ENCODE assay signal across 8 mouse cellular contexts in the genomic region with DNA sequence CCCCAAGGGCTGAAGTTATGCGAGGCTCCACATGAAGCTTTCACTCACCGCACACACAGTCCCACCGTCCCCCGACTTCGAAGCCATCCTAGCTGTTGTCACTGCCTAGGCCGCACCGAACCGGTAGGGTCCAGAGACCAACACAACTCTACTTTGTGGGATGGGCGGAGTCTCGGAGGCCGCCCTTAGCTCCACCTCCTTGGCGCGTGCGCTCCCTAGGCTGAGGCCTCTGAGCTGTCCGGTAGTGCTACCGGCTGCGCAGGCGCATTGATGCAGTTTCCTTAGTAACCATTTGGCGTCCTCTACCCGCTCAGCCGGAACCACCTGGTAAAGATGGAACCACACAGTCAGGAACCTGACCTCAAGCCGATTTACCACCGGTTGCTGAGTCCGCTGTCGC. TPM values are rescaled to one million over a fixed set of nuclear protein-coding genes. Genes with fewer than 3 reads are reported as not detected.
A peak's percentile ranks its signal among the peaks of the same experiment; 100 is the strongest.
DNase-seq lines count a peak whose midpoint lies in the region; ATAC-seq and TF ChIP-seq lines count a peak whose summit lies in the region.

A gene (minus strand): TSS at position 184 of the 400 bp plus-strand sequence.
A gene (plus strand): TSS at position 218 of the 400 bp plus-strand sequence.

- DNase-seq in 3134 (ENCODE audit: extremely low read depth, insufficient read length, low spot score), result peak; percentile 88
- DNase-seq in adrenal gland, postnatal 36 days, result peak; percentile 99
- peak; percentile 97 for DNase-seq in heart, adult 8-10 months (ENCODE audit: low spot score)
- DNase-seq in kidney, adult 9 months, result peak; percentile 99
- peak; percentile 98 for DNase-seq in limb, embryonic 14.5 days (ENCODE audit: low spot score)
- peak; percentile 97 for DNase-seq in midbrain, postnatal 0 days (ENCODE audit: low spot score)
- DNase-seq in spleen, postnatal 14 days (ENCODE audit: low spot score in 2 of 2), result peak; percentile 90 to 91

- TF ChIP-seq POLR2A in limb, embryonic 14.5 days (IDR thresholded peaks at IDR 0.05; ENCODE audit: borderline replicate concordance, extremely low read depth, insufficient read depth, insufficient read length), result peak; percentile 37; the same call in 1 of the 2 replicates

- H3K27me3 ChIP-seq in embryonic facial prominence, embryonic 13.5 days, result peaks cover 35% of the 10 kb centered on the region
- H3K27me3 ChIP-seq in limb, embryonic 14.5 days (ENCODE audit: control insufficient read depth, insufficient read depth, low read length), result peaks cover 15% of the 10 kb centered on the region
- peaks cover 18% of the 10 kb centered on the region for H3K27me3 ChIP-seq in midbrain, postnatal 0 days (ENCODE audit: insufficient read depth, low read length)

- H3K36me3 ChIP-seq in embryonic facial prominence, embryonic 13.5 days, result no peaks in the 10 kb centered on the region; the same call in 1 of the 2 replicates
- no peaks in the 10 kb centered on the region; the same call in 1 of the 2 replicates for H3K36me3 ChIP-seq in limb, embryonic 14.5 days (ENCODE audit: control insufficient read depth, insufficient read depth, low read length)
- H3K36me3 ChIP-seq in midbrain, postnatal 0 days (ENCODE audit: insufficient read depth, low read length), result no peaks in the 10 kb centered on the region

- H3K4me1 ChIP-seq in embryonic facial prominence, embryonic 13.5 days, result peaks cover 17% of the 10 kb centered on the region
- H3K4me1 ChIP-seq in limb, embryonic 14.5 days (ENCODE audit: control insufficient read depth, insufficient read depth, low read length), result peaks cover 10% of the 10 kb centered on the region
- H3K4me1 ChIP-seq in midbrain, postnatal 0 days (ENCODE audit: insufficient read depth, low read length), result peaks cover 10% of the 10 kb centered on the region

- H3K9me3 ChIP-seq in embryonic facial prominence, embryonic 13.5 days, result no peaks in the 10 kb centered on the region
- no peaks in the 10 kb centered on the region for H3K9me3 ChIP-seq in limb, embryonic 14.5 days (ENCODE audit: control insufficient read depth, low read length)
- no peaks in the 10 kb centered on the region for H3K9me3 ChIP-seq in midbrain, postnatal 0 days (ENCODE audit: low read length)

- 0 out of 2 replicates have a peak within 1 kb of the TSS, but pooled peaks have one; percentile 12 for H3K27ac ChIP-seq in embryonic facial prominence, embryonic 13.5 days
- no peak within 1 kb of the TSS for H3K27ac ChIP-seq in limb, embryonic 14.5 days (replicated peaks; ENCODE audit: low read depth, low read length)
- peak within 1 kb of the TSS; percentile 38; the same call in 1 of the 2 replicates for H3K27ac ChIP-seq in midbrain, postnatal 0 days (ENCODE audit: low read depth, low read length)

- peak; percentile 95 for ATAC-seq in embryonic facial prominence, embryonic 13.5 days (ENCODE audit: insufficient number of reproducible peaks, insufficient read depth, low FRiP score, low TSS enrichment, low read depth)
- peak; percentile 99 for ATAC-seq in limb, embryonic 14.5 days (ENCODE audit: low FRiP score, low read depth)
- ATAC-seq in midbrain, postnatal 0 days (ENCODE audit: low FRiP score), result peak; percentile 96

- no peak for TF ChIP-seq CTCF in midbrain, postnatal 0 days (IDR thresholded peaks at IDR 0.05)

- peak within 1 kb of the TSS; percentile 94 for H3K4me2 ChIP-seq in embryonic facial prominence, embryonic 13.5 days
- peak within 1 kb of the TSS; percentile 95 for H3K4me2 ChIP-seq in limb, embryonic 14.5 days (replicated peaks; ENCODE audit: low read depth, low read length, severe bottlenecking)
- peak within 1 kb of the TSS; percentile 96 for H3K4me2 ChIP-seq in midbrain, postnatal 0 days (ENCODE audit: low read depth, low read length, poor library complexity, severe bottlenecking)

- peak within 1 kb of the TSS; percentile 87 for H3K9ac ChIP-seq in embryonic facial prominence, embryonic 13.5 days
- peak within 1 kb of the TSS; percentile 73 for H3K9ac ChIP-seq in limb, embryonic 14.5 days (ENCODE audit: low read depth, low read length, severe bottlenecking)
- peak within 1 kb of the TSS; percentile 64 for H3K9ac ChIP-seq in midbrain, postnatal 0 days (replicated peaks; ENCODE audit: low read length, poor library complexity, severe bottlenecking)

- H3K4me3 ChIP-seq in embryonic facial prominence, embryonic 13.5 days, result peak within 1 kb of the TSS; percentile 68
- H3K4me3 ChIP-seq in limb, embryonic 14.5 days (replicated peaks; ENCODE audit: low read length), result peak within 1 kb of the TSS; percentile 58
- H3K4me3 ChIP-seq in midbrain, postnatal 0 days (ENCODE audit: low read depth, low read length), result peak within 1 kb of the TSS; percentile 63

- under 1% methylated on average over 25 of the region's 25 CpGs for WGBS in embryonic facial prominence, embryonic 13.5 days
- under 1% methylated on average over 25 of the region's 25 CpGs for WGBS in limb, embryonic 14.5 days
- WGBS in midbrain, postnatal 0 days, result 1% methylated on average over 25 of the region's 25 CpGs

RNA-seq across cellular contexts. Expression of the first gene that starts in this region (rescaled TPM):
- 100 to 1,000 TPM; 112 to 121 TPM for total RNA-seq in adrenal gland, postnatal 36 days (2021)
- polyA plus RNA-seq in embryonic facial prominence, embryonic 13.5 days (2015; fragmentation: Nextera tagmentation; extraction: Ambion mirVana), result 60.9 and 64.3 TPM in 2 replicates
- 10 to 100 TPM; 22.2 to 32.1 (median 28.6) TPM for total RNA-seq in heart, adult 8-10 months (2022)
- polyA plus RNA-seq in limb, embryonic 14.5 days (2012; rRNA removed), result 57.2 and 65.9 TPM in 2 replicates
- polyA plus RNA-seq in limb, embryonic 14.5 days (2014; fragmentation: Nextera tagmentation; extraction: Ambion mirVana), result 63.2 and 64.8 TPM in 2 replicates
- total RNA-seq in midbrain, postnatal 0 days (2014; rRNA removed), result 19.9 and 20.0 TPM in 2 replicates
- 40.1 and 42.6 TPM in 2 replicates for polyA plus RNA-seq in midbrain, postnatal 0 days (2015; fragmentation: Nextera tagmentation; extraction: Ambion mirVana)

RNA-seq across cellular contexts. Expression of the second gene that starts in this region (rescaled TPM):
- total RNA-seq in adrenal gland, postnatal 36 days (2021), result under 1 TPM in 1 of 2 experiments, not detected in 1; 0.20 TPM
- 0.06 and 0.26 TPM in 2 replicates for polyA plus RNA-seq in embryonic facial prominence, embryonic 13.5 days (2015; fragmentation: Nextera tagmentation; extraction: Ambion mirVana)
- under 1 TPM in 2 of 4 experiments, not detected in 2; 0.09 to 0.14 TPM for total RNA-seq in heart, adult 8-10 months (2022)
- 0.03 and 0.05 TPM in 2 replicates for polyA plus RNA-seq in limb, embryonic 14.5 days (2012; rRNA removed)
- 0.06 and 0.26 TPM in 2 replicates for polyA plus RNA-seq in limb, embryonic 14.5 days (2014; fragmentation: Nextera tagmentation; extraction: Ambion mirVana)
- 0.38 and 1.0 TPM in 2 replicates for total RNA-seq in midbrain, postnatal 0 days (2014; rRNA removed)
- 1.1 and 1.2 TPM in 2 replicates for polyA plus RNA-seq in midbrain, postnatal 0 days (2015; fragmentation: Nextera tagmentation; extraction: Ambion mirVana)
